Mouse (Mus musculus): ENCODE results near the gene Numbl.

The Numbl gene

GRCm38 (mm10) chr7:27271423-27271822 lies 13.2 kb downstream of the Numbl start:
- TF ChIP-seq GATA4 (IDR thresholded peaks at IDR 0.05; ENCODE audit: insufficient replicate concordance, low read length): no peak

- TF ChIP-seq GATA4 (IDR thresholded peaks at IDR 0.05; ENCODE audit: insufficient replicate concordance, low read length): no peak
These were observed 15.6 kb downstream of the Numbl start for GRCm38 (mm10) chr7:27273739-27274351.

DNA sequence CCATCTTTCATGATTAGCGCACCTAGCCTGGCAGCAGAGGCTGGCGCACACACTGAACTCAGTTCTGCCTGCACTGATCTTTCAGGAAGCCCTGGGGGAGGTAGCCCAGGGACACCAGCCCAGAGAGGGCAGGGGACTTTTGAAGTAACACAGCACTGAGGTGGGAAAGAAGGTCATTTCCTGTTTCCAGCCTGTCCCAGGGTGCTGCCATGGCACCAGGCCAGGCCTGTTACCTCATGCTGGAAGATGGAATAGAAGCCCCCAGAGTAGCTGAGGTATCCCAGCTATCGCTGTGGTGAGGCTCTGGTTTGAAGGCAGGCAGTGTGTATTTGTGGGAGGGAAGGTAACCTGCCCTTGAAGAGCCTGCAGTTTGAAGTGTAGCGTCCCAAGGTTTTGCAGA lies 16.7 kb downstream of the Numbl start:
- TF ChIP-seq GATA4 (IDR thresholded peaks at IDR 0.05; ENCODE audit: insufficient replicate concordance, low read length): no peak

DNA sequence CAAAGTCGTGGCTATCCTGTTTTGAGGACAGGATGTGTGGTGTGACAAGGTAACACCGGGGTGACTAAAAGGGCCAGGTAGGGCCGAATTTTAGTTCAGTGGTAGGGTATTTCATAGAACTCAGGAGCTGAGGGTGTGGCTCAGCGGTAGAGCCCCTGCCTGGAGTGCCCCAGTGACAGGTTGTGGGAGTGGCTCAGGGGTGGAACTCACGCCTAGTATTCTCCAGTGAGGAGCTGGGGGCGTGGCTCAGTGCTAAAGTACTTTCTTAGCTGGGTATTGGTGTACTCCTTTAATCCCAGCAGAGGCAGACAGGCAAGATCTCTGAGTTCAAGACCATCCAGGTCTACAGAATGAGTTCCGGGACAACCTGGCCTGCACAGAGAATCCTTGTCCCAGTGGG lies 17.8 kb downstream of the Numbl start:
- no peak for TF ChIP-seq GATA4 (IDR thresholded peaks at IDR 0.05; ENCODE audit: insufficient replicate concordance, low read length)

- TF ChIP-seq GATA4 (IDR thresholded peaks at IDR 0.05; ENCODE audit: insufficient replicate concordance, low read length): no peak
These were observed 19.0 kb downstream of the Numbl start for GRCm38 (mm10) chr7:27277191-27277590.

DNA sequence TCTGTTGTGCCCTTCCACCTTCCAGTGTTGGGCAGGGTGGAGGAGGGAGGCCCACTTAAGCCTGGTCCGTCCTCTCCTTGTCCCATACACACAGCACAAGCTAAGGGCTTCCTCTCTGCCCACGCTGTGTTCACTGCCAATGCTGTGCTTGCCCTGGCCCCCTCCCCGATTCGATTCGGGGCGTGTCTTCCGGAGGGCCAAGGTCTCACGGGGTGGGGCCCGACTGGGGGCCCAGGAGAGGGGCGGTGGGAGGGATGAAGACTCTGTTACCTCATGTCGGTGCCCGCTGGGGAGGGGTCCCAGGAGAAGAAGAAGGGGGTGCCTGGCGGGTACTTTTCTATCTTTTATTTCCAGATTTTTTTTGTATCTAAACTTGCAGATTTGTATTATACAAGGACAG lies 23.5 kb downstream of the Numbl start:
- no peak for TF ChIP-seq GATA4 (IDR thresholded peaks at IDR 0.05; ENCODE audit: insufficient replicate concordance, low read length)

GRCm38 (mm10) chr7:27282225-27282624 lies 24.0 kb downstream of the Numbl start:
- no peak for TF ChIP-seq GATA4 (IDR thresholded peaks at IDR 0.05; ENCODE audit: insufficient replicate concordance, low read length)

DNA sequence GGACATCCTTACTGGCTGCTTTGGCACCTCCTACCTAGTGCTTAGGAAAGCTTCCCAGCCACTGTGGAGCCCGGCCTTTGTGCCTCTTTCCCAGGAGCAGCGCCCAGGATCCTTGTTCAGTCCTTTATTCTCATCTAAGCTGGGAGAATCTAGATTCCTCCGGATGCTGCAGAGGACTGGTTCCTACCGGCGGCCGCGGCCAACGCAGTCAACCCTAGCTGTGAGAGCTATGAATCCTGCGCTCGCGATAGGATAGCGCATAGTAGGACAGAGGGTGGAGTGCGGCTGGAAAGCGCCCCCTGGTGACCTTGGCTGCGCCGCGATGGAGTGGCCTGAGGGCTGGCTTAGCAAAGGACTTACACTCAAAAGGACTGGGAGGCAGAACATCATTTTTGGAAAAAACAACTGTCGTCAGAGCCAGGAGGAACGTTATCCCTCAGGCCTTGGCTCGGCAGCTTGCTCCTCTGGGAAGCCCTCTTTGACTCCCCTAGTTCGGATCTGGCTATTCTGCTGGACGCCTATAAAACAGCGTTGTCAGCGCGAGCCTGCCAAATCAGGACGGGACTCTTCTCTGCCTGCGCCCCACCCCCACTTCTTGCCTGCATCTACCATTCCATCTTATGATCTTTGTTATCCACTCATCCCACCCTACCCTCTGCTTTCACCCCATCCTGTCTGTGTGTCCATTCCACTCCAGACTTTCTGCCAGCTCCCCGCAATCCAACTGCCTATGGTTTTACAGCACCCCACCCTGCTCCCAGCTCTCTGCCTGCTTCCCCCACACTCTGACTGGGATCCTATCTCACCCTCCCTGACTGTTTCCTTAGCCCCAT lies 26.8 kb downstream of the Numbl start:
- no peak for TF ChIP-seq GATA4 (IDR thresholded peaks at IDR 0.05; ENCODE audit: insufficient replicate concordance, low read length)

DNA sequence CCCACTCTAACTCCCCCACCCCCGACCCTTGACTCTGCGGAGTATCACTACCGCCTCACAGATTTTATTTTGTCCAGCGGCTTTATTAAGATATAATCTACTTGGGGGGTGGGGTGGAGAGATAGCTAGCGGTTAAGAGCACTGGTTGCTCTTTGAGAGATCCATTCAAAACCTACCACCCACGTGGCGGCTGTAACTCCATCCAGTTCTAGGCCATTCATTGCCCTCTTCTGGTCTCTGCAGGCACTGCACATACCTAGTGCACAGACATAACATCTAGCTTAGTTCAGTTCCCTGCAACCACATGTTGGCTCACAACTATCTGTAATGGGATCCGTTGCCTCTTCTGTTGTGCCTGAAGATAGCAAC lies 27.4 kb downstream of the Numbl start:
- TF ChIP-seq GATA4 (IDR thresholded peaks at IDR 0.05; ENCODE audit: insufficient replicate concordance, low read length): no peak

DNA sequence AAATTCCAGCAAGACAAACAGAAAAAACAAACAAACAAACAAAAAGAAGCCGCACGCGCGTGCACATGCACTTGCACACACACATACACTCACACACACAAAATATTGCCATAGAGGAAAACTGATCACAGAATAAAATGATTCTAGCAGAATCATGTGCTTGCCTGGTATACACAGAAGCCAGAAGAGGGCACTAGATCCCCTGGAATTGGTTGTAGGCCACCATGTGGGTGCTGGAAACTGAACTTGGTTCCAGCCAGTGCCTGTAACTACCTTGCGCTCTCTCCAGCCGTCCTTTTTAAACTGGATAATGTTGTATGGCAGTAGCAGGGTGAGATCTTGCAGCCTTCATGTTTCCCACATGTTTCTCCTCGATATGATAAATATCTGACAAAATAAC lies 30.5 kb downstream of the Numbl start:
- no peak for TF ChIP-seq GATA4 (IDR thresholded peaks at IDR 0.05; ENCODE audit: insufficient replicate concordance, low read length)

DNA sequence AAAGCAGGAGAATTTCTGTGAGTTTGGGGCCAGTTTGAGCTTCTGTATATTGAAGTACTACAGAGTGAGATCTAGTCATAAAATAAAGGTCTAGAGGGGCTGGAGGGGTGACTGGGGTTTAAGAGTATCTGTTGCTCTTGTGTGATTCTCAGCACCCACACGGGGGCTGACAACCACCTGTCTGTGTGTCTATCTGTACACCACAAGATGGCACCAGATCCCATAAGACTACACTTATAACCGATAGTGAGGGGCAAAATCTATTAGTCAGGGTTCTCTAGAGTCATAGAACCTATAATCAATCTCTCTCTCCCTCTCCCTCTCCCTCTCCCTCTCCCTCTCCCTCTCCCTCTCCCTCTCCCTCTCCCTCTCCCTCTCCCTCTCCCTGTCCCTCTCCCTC lies 32.3 kb downstream of the Numbl start:
- TF ChIP-seq GATA4 (IDR thresholded peaks at IDR 0.05; ENCODE audit: insufficient replicate concordance, low read length): no peak

GRCm38 (mm10) chr7:27291795-27292466 lies 33.7 kb downstream of the Numbl start:
- no peak for TF ChIP-seq GATA4 (IDR thresholded peaks at IDR 0.05; ENCODE audit: insufficient replicate concordance, low read length)

- no peak for TF ChIP-seq GATA4 (IDR thresholded peaks at IDR 0.05; ENCODE audit: insufficient replicate concordance, low read length)
These were observed 37.7 kb downstream of the Numbl start for GRCm38 (mm10) chr7:27295956-27296355.

GRCm38 (mm10) chr7:27296518-27296917 lies 38.3 kb downstream of the Numbl start:
- no peak for TF ChIP-seq GATA4 (IDR thresholded peaks at IDR 0.05; ENCODE audit: insufficient replicate concordance, low read length)

GRCm38 (mm10) chr7:27298033-27298610 lies 39.9 kb downstream of the Numbl start:
- TF ChIP-seq GATA4 (IDR thresholded peaks at IDR 0.05; ENCODE audit: insufficient replicate concordance, low read length): no peak

DNA sequence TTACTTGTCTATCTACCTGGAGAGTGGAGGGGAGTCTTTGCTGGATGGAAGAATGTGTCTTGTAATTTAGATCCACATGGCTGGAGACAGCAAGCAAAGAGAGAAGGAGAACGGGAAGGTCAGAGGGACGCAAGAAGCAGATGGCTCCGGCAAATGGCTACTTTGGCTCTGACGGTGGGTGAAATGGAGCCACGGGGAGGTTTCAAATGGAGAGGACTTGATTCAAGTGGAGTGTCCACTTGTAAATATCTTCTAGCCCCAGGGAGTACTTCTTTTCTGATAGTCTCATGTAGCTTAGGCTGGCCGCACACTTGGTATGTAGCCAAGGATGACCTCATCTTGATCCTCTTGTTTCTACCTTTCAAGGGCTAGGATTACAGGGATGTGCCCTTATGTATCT lies 40.6 kb downstream of the Numbl start:
- no peak for TF ChIP-seq GATA4 (IDR thresholded peaks at IDR 0.05; ENCODE audit: insufficient replicate concordance, low read length)

Data from liver, adult (tissue).